Mouse (Mus musculus): ENCODE measurements around the gene Cox5a.

GRCm38 (mm10) chr9:57547869-57548268, 26.8 kb downstream of the Cox5a start:
- TF ChIP-seq CTCF (IDR thresholded peaks at IDR 0.05; ENCODE audit: low read depth) (no peak), EP300 (IDR thresholded peaks at IDR 0.05; ENCODE audit: low read depth) (no peak)

Measured in liver, embryonic 14.5 days (tissue).